Mouse (Mus musculus) lung, embryonic 16.5 days (tissue): Measurements from ENCODE around the gene Mrps15. TPM values are rescaled to one million over a fixed set of nuclear protein-coding genes. Genes with fewer than 3 reads are reported as not detected.
"Not testable (repeated sequence)": the region's sequence is repeated elsewhere in the genome, so short reads cannot be mapped to it uniquely, and the experiment has no call there.

Experiments used
- ATAC-seq: fragments of 200-750 bp; cut with Nextera tagmentation; 2 replicates; pipeline ENCODE4 v1.8.0; 2017; ENCODE audit warnings: low read depth, mild to moderate bottlenecking, moderate library complexity
- H3K27ac ChIP-seq: fragments of 300-500 bp; sonication (generic); 2 replicates; pipeline ENCODE4 v1.5.1; 2014; ENCODE audit warnings: mild to moderate bottlenecking, control low read depth, low read length
- H3K27me3 ChIP-seq: fragments of 300-500 bp; sonication (generic); 2 replicates; pipeline ENCODE4 v1.6.1; 2014; ENCODE audit warnings: low read depth, low read length, mixed read lengths; ENCODE audit not compliant: control insufficient read depth, insufficient read depth
- H3K36me3 ChIP-seq: fragments of 300-500 bp; sonication (generic); 2 replicates; pipeline ENCODE4 v1.6.1; 2014; ENCODE audit warnings: low read length; ENCODE audit not compliant: control insufficient read depth, insufficient read depth
- H3K4me1 ChIP-seq: fragments of 300-500 bp; sonication (generic); replicated peaks from 2 replicates; pipeline ENCODE4 v1.6.1; 2014; ENCODE audit warnings: low read length, mixed read lengths; ENCODE audit not compliant: control insufficient read depth, insufficient read depth
- H3K4me2 ChIP-seq: fragments of 300-500 bp; sonication (generic); 2 replicates; pipeline ENCODE4 v1.6.1; 2014; ENCODE audit warnings: low read depth, low read length, control low read depth
- H3K4me3 ChIP-seq: fragments of 300-500 bp; sonication (generic); 2 replicates; pipeline ENCODE4 v1.5.1; 2014; ENCODE audit warnings: mild to moderate bottlenecking, low read length, control low read depth
- H3K9ac ChIP-seq: fragments of 300-500 bp; sonication (generic); 2 replicates; pipeline ENCODE4 v1.6.1; 2014; ENCODE audit warnings: low read length, control low read depth
- H3K9me3 ChIP-seq: fragments of 300-500 bp; sonication (generic); 2 replicates; pipeline ENCODE4 v1.6.1; 2016; ENCODE audit warnings: low read length; ENCODE audit not compliant: control insufficient read depth
- WGBS: fragments of 180-500 bp; shearing (Covaris S2); extraction: QIAGEN DNeasy Blood & Tissue Kit; methylation state at CpG from one replicate; pipeline ENCODE4 v1.1.7; 2014; 5-methylcytosine and 5-hydroxymethylcytosine counted together
- polyA plus RNA-seq: library from polyadenylated mRNA; unstranded; fragments of >200 nt; fragmentation: Nextera tagmentation; extraction: Ambion mirVana; gene quantifications from 2 replicates; pipeline ENCODE4 v1.2.1, GENCODE M21; 2015

Mrps15 gene
- polyA plus RNA-seq, 1 experiment from 2014 or later = 135 TPM

- no peaks in the 10 kb centered on the region for H3K4me1 ChIP-seq
- H3K9ac ChIP-seq = no peak overlapping the region
- no peak overlapping the region for H3K4me2 ChIP-seq
- H3K9me3 ChIP-seq = no peaks in the 10 kb centered on the region
- no peak for ATAC-seq
- H3K36me3 ChIP-seq = no peaks in the 10 kb centered on the region
- no peak overlapping the region for H3K27ac ChIP-seq
- no peak overlapping the region for H3K4me3 ChIP-seq
- WGBS = 72% methylated on average over 4 of the region's 4 CpGs
- no peaks in the 10 kb centered on the region for H3K27me3 ChIP-seq
Observed at GRCm38 (mm10) chr4:126090848-126091124, 44.1 kb downstream of the Mrps15 start.

GRCm38 (mm10) chr4:126091873-126092272 lies 45.1 kb downstream of the Mrps15 start:
- Histone ChIP-seq H3K4me2 (no peak overlapping the region), H3K4me1 (peaks cover under 1% of the 10 kb centered on the region; the same call in 1 of the 2 replicates), H3K9ac (no peak overlapping the region), H3K36me3 (no peaks in the 10 kb centered on the region), H3K27me3 (no peaks in the 10 kb centered on the region), H3K9me3 (no peaks in the 10 kb centered on the region), H3K4me3 (no peak overlapping the region), H3K27ac (no peak overlapping the region)
- no peak for ATAC-seq
- 64% methylated on average over 8 of the region's 8 CpGs for WGBS

- H3K27ac ChIP-seq, H3K36me3 ChIP-seq, ATAC-seq, H3K4me1 ChIP-seq, H3K9me3 ChIP-seq, H3K27me3 ChIP-seq, H3K9ac ChIP-seq, H3K4me3 ChIP-seq: not testable (repeated sequence)
- WGBS = 55% methylated on average over 14 of the region's 14 CpGs
- H3K4me2 ChIP-seq = peak overlapping the region; percentile 74
Observed at GRCm38 (mm10) chr4:126095622-126096430, 49.1 kb downstream of the Mrps15 start.

GRCm38 (mm10) chr4:126096464-126097111 lies 49.9 kb downstream of the Mrps15 start, which contains the start of gene Lsm10:
Gene Lsm10, plus strand, starts transcription at chr4:126096623.
- H3K4me2 ChIP-seq = peak within 1 kb of the TSS; percentile 74
- H3K9ac ChIP-seq = peak within 1 kb of the TSS; percentile 78
- peak within 1 kb of the TSS; percentile 62 for H3K27ac ChIP-seq
- peak within 1 kb of the TSS; percentile 77 for H3K4me3 ChIP-seq
- peaks cover 3% of the 10 kb centered on the region; the same call in 1 of the 2 replicates for H3K4me1 ChIP-seq
- peak; percentile 99 for ATAC-seq
- no peaks in the 10 kb centered on the region for H3K9me3 ChIP-seq
- peaks cover 4% of the 10 kb centered on the region; the same call in 1 of the 2 replicates for H3K36me3 ChIP-seq
- 3% methylated on average over 37 of the region's 37 CpGs for WGBS
- H3K27me3 ChIP-seq = no peaks in the 10 kb centered on the region

GRCm38 (mm10) chr4:126097711-126098253 lies 51.1 kb downstream of the Mrps15 start:
- ATAC-seq = no peak
- no peak overlapping the region for H3K9ac ChIP-seq
- H3K4me2 ChIP-seq = no peak overlapping the region
- H3K27ac ChIP-seq = no peak overlapping the region
- H3K9me3 ChIP-seq = no peaks in the 10 kb centered on the region
- no peak overlapping the region for H3K4me3 ChIP-seq
- peaks cover 4% of the 10 kb centered on the region; the same call in 1 of the 2 replicates for H3K36me3 ChIP-seq
- no peaks in the 10 kb centered on the region for H3K27me3 ChIP-seq
- H3K4me1 ChIP-seq = peaks cover 9% of the 10 kb centered on the region
- WGBS = 93% methylated on average over 20 of the region's 20 CpGs

GRCm38 (mm10) chr4:126099365-126099764 lies 52.6 kb downstream of the Mrps15 start:
- WGBS = 90% methylated on average over 3 of the region's 3 CpGs
- no peaks in the 10 kb centered on the region for H3K27me3 ChIP-seq
- H3K27ac ChIP-seq = no peak overlapping the region
- peaks cover 12% of the 10 kb centered on the region for H3K4me1 ChIP-seq
- H3K36me3 ChIP-seq = peaks cover 4% of the 10 kb centered on the region; the same call in 1 of the 2 replicates
- ATAC-seq = no peak
- H3K9me3 ChIP-seq = no peaks in the 10 kb centered on the region
- no peak overlapping the region for H3K4me3 ChIP-seq
- H3K9ac ChIP-seq = no peak overlapping the region
- no peak overlapping the region for H3K4me2 ChIP-seq

- Histone ChIP-seq H3K4me3 (no peak overlapping the region), H3K27me3 (no peaks in the 10 kb centered on the region), H3K4me1 (peaks cover 23% of the 10 kb centered on the region), H3K36me3 (peaks cover 4% of the 10 kb centered on the region; the same call in 1 of the 2 replicates), H3K27ac (no peak overlapping the region), H3K4me2 (no peak overlapping the region), H3K9me3 (no peaks in the 10 kb centered on the region), H3K9ac (no peak overlapping the region)
- no peak for ATAC-seq
- 82% methylated on average over 3 of the region's 3 CpGs for WGBS
Observed at GRCm38 (mm10) chr4:126100764-126101163, 54.0 kb downstream of the Mrps15 start.

GRCm38 (mm10) chr4:126102061-126102841 lies 55.5 kb downstream of the Mrps15 start:
- Histone ChIP-seq H3K27me3 (no peaks in the 10 kb centered on the region), H3K27ac (peak overlapping the region; percentile 95), H3K4me1 (peaks cover 23% of the 10 kb centered on the region), H3K9ac (peak overlapping the region; percentile 29; the same call in 1 of the 2 replicates), H3K4me3 (no peak overlapping the region), H3K9me3 (no peaks in the 10 kb centered on the region), H3K36me3 (peaks cover 4% of the 10 kb centered on the region; the same call in 1 of the 2 replicates), H3K4me2 (peak overlapping the region; percentile 85)
- no peak for ATAC-seq
- 41% methylated on average over 7 of the region's 7 CpGs for WGBS
